Mouse (Mus musculus) liver, embryonic 13.5 days (tissue): Measurements from ENCODE around the gene Il17rb. TPM values are rescaled to one million over a fixed set of nuclear protein-coding genes. Genes with fewer than 3 reads are reported as not detected.

Experiments
- ATAC-seq: fragments of 200-750 bp; cut with Nextera tagmentation; 2 replicates; pipeline ENCODE4 v1.8.0; 2017; ENCODE audit warnings: low read depth, mild to moderate bottlenecking, moderate number of reproducible peaks, moderate library complexity
- DNase-seq: peaks from one replicate; pipeline ENCODE4 v3.0.0; 2022
- H3K27ac ChIP-seq: fragments of 300-500 bp; sonication (generic); 2 replicates; pipeline ENCODE4 v1.5.1; 2015; ENCODE audit warnings: moderate library complexity, mild to moderate bottlenecking, inconsistent platforms
- H3K27me3 ChIP-seq: fragments of 300-500 bp; sonication (generic); 2 replicates; pipeline ENCODE4 v1.6.1; 2015; ENCODE audit warnings: mild to moderate bottlenecking, inconsistent platforms
- H3K36me3 ChIP-seq: fragments of 300-500 bp; sonication (generic); 2 replicates; pipeline ENCODE4 v1.6.1; 2015; ENCODE audit warnings: mild to moderate bottlenecking, inconsistent platforms
- H3K4me1 ChIP-seq: fragments of 300-500 bp; sonication (generic); replicated peaks from 2 replicates; pipeline ENCODE4 v1.6.1; 2015; ENCODE audit warnings: inconsistent platforms
- H3K4me2 ChIP-seq: fragments of 300-500 bp; sonication (generic); 2 replicates; pipeline ENCODE4 v1.6.1; 2015; ENCODE audit warnings: inconsistent platforms, mild to moderate bottlenecking, moderate library complexity
- H3K4me3 ChIP-seq: fragments of 300-500 bp; sonication (generic); replicated peaks from 2 replicates; pipeline ENCODE4 v1.5.1; 2015; ENCODE audit warnings: mild to moderate bottlenecking, inconsistent platforms
- H3K9ac ChIP-seq: fragments of 300-500 bp; sonication (generic); 2 replicates; pipeline ENCODE4 v1.6.1; 2015; ENCODE audit warnings: mild to moderate bottlenecking, inconsistent platforms
- H3K9me3 ChIP-seq: fragments of 300-500 bp; sonication (generic); replicated peaks from 2 replicates; pipeline ENCODE4 v1.6.1; 2016; ENCODE audit warnings: inconsistent platforms
- WGBS: fragments of 180-500 bp; shearing (Covaris S2); methylation state at CpG from one replicate; pipeline ENCODE4 v1.1.7; 2015; ENCODE audit not compliant: insufficient replicate concordance; 5-methylcytosine and 5-hydroxymethylcytosine counted together
- polyA plus RNA-seq: library from polyadenylated mRNA; unstranded; fragments of >200 nt; fragmentation: Nextera tagmentation; extraction: Ambion mirVana; gene quantifications from 2 replicates; pipeline ENCODE4 v1.2.1, GENCODE M21; 2015

The Il17rb gene
- polyA plus RNA-seq, 1 experiment from 2014 or later, result 0.69 TPM

- Histone ChIP-seq H3K27ac (no peak overlapping the region), H3K9me3 (no peaks in the 10 kb centered on the region), H3K4me1 (no peaks in the 10 kb centered on the region), H3K4me3 (no peak overlapping the region), H3K27me3 (no peaks in the 10 kb centered on the region), H3K9ac (no peak overlapping the region), H3K4me2 (no peak overlapping the region), H3K36me3 (no peaks in the 10 kb centered on the region)
- ATAC-seq (no peak), DNase-seq (no peak)
- WGBS, result 78% methylated on average over 18 of the region's 18 CpGs
These were observed 29.7 kb upstream of the Il17rb start for GRCm38 (mm10) chr14:30038431-30038830.

GRCm38 (mm10) chr14:30033405-30033804, 24.7 kb upstream of the Il17rb start:
- H3K9ac ChIP-seq, result no peak overlapping the region
- no peaks in the 10 kb centered on the region for H3K4me1 ChIP-seq
- H3K9me3 ChIP-seq, result no peaks in the 10 kb centered on the region
- no peaks in the 10 kb centered on the region for H3K27me3 ChIP-seq
- DNase-seq (no peak), ATAC-seq (no peak)
- WGBS, result 53% methylated on average over 8 of the region's 8 CpGs
- no peak overlapping the region for H3K4me3 ChIP-seq
- H3K27ac ChIP-seq, result no peak overlapping the region
- no peaks in the 10 kb centered on the region for H3K36me3 ChIP-seq
- no peak overlapping the region for H3K4me2 ChIP-seq

- DNase-seq (no peak), ATAC-seq (no peak)
- Histone ChIP-seq H3K27me3 (no peaks in the 10 kb centered on the region), H3K36me3 (no peaks in the 10 kb centered on the region), H3K9ac (no peak overlapping the region), H3K27ac (no peak overlapping the region), H3K9me3 (no peaks in the 10 kb centered on the region), H3K4me1 (no peaks in the 10 kb centered on the region), H3K4me2 (no peak overlapping the region), H3K4me3 (no peak overlapping the region)
- 30% methylated on average over 2 of the region's 2 CpGs for WGBS
These were observed 18.7 kb upstream of the Il17rb start for GRCm38 (mm10) chr14:30027378-30027777.

- no peaks in the 10 kb centered on the region for H3K9me3 ChIP-seq
- no peaks in the 10 kb centered on the region for H3K27me3 ChIP-seq
- no peak overlapping the region for H3K27ac ChIP-seq
- no peak overlapping the region for H3K4me2 ChIP-seq
- no peaks in the 10 kb centered on the region for H3K36me3 ChIP-seq
- DNase-seq (no peak), ATAC-seq (no peak)
- H3K4me1 ChIP-seq, result no peaks in the 10 kb centered on the region
- no peak overlapping the region for H3K4me3 ChIP-seq
- WGBS, result 10% methylated on average over 7 of the region's 7 CpGs
- H3K9ac ChIP-seq, result no peak overlapping the region
These were observed 15.7 kb upstream of the Il17rb start for GRCm38 (mm10) chr14:30024387-30024786.

GRCm38 (mm10) chr14:30022471-30022870, 13.8 kb upstream of the Il17rb start:
- Histone ChIP-seq H3K27me3 (no peaks in the 10 kb centered on the region), H3K9ac (no peak overlapping the region), H3K27ac (no peak overlapping the region), H3K9me3 (no peaks in the 10 kb centered on the region), H3K4me3 (no peak overlapping the region), H3K36me3 (no peaks in the 10 kb centered on the region), H3K4me2 (no peak overlapping the region), H3K4me1 (no peaks in the 10 kb centered on the region)
- ATAC-seq (no peak), DNase-seq (no peak)
- WGBS, result 61% methylated on average over 6 of the region's 6 CpGs

- no peaks in the 10 kb centered on the region for H3K4me1 ChIP-seq
- no peak for DNase-seq
- H3K27me3 ChIP-seq, result no peaks in the 10 kb centered on the region
These were observed 11.3 kb upstream of the Il17rb start for GRCm38 (mm10) chr14:30019792-30020575.

GRCm38 (mm10) chr14:30019375-30019774, 10.7 kb upstream of the Il17rb start:
- WGBS, result 76% methylated on average over 8 of the region's 8 CpGs
- H3K27me3 ChIP-seq, result no peaks in the 10 kb centered on the region
- H3K36me3 ChIP-seq, result no peaks in the 10 kb centered on the region
- ATAC-seq, result no peak
- no peak overlapping the region for H3K27ac ChIP-seq
- no peak overlapping the region for H3K9ac ChIP-seq
- H3K9me3 ChIP-seq, result no peaks in the 10 kb centered on the region
- no peak overlapping the region for H3K4me2 ChIP-seq
- H3K4me3 ChIP-seq, result no peak overlapping the region
- no peak for DNase-seq
- H3K4me1 ChIP-seq, result no peaks in the 10 kb centered on the region

More at GRCm38 (mm10) chr14:30019792-30020575, 11.3 kb upstream of the Il17rb start:
- H3K9ac ChIP-seq, result no peak overlapping the region
- no peaks in the 10 kb centered on the region for H3K36me3 ChIP-seq
- H3K4me2 ChIP-seq, result no peak overlapping the region
- no peak overlapping the region for H3K4me3 ChIP-seq
- WGBS, result 50% methylated on average over 9 of the region's 9 CpGs
- no peak overlapping the region for H3K27ac ChIP-seq
- H3K9me3 ChIP-seq, result no peaks in the 10 kb centered on the region
- ATAC-seq, result no peak

- no peaks in the 10 kb centered on the region for H3K9me3 ChIP-seq
- ATAC-seq, result no peak
- no peaks in the 10 kb centered on the region for H3K4me1 ChIP-seq
- WGBS, result 72% methylated on average over 6 of the region's 6 CpGs
- no peak overlapping the region for H3K4me2 ChIP-seq
- H3K4me3 ChIP-seq, result no peak overlapping the region
- no peaks in the 10 kb centered on the region for H3K27me3 ChIP-seq
- no peaks in the 10 kb centered on the region for H3K36me3 ChIP-seq
- no peak overlapping the region for H3K9ac ChIP-seq
- H3K27ac ChIP-seq, result no peak overlapping the region
- DNase-seq, result no peak
These were observed 10.2 kb upstream of the Il17rb start for GRCm38 (mm10) chr14:30018846-30019245.

GRCm38 (mm10) chr14:30018463-30018801, 9.7 kb upstream of the Il17rb start:
- no peaks in the 10 kb centered on the region for H3K27me3 ChIP-seq
- 88% methylated on average over 4 of the region's 4 CpGs for WGBS
- no peak for DNase-seq

GRCm38 (mm10) chr14:30017794-30018462, 9.2 kb upstream of the Il17rb start:
- H3K9me3 ChIP-seq, result no peaks in the 10 kb centered on the region
- H3K4me2 ChIP-seq, result no peak overlapping the region
- H3K4me3 ChIP-seq, result no peak overlapping the region
- H3K36me3 ChIP-seq, result no peaks in the 10 kb centered on the region
- H3K27me3 ChIP-seq, result no peaks in the 10 kb centered on the region
- ATAC-seq, result no peak
- 66% methylated on average over 8 of the region's 8 CpGs for WGBS
- H3K4me1 ChIP-seq, result no peaks in the 10 kb centered on the region
- DNase-seq, result no peak
- no peak overlapping the region for H3K9ac ChIP-seq
- no peak overlapping the region for H3K27ac ChIP-seq

More at GRCm38 (mm10) chr14:30018463-30018801, 9.7 kb upstream of the Il17rb start:
- Histone ChIP-seq H3K4me1 (no peaks in the 10 kb centered on the region), H3K9me3 (no peaks in the 10 kb centered on the region), H3K4me2 (no peak overlapping the region), H3K36me3 (no peaks in the 10 kb centered on the region), H3K9ac (no peak overlapping the region), H3K4me3 (no peak overlapping the region), H3K27ac (no peak overlapping the region)
- no peak for ATAC-seq

GRCm38 (mm10) chr14:30016666-30017065, 8.0 kb upstream of the Il17rb start:
- Histone ChIP-seq H3K9me3 (no peaks in the 10 kb centered on the region), H3K27ac (no peak overlapping the region), H3K36me3 (no peaks in the 10 kb centered on the region), H3K4me1 (no peaks in the 10 kb centered on the region), H3K4me3 (no peak overlapping the region), H3K27me3 (no peaks in the 10 kb centered on the region), H3K4me2 (no peak overlapping the region), H3K9ac (no peak overlapping the region)
- no peak for ATAC-seq
- 69% methylated on average over 5 of the region's 5 CpGs for WGBS
- DNase-seq, result no peak

GRCm38 (mm10) chr14:30015008-30015407, 6.3 kb upstream of the Il17rb start:
- WGBS, result 58% methylated on average over 1 of the region's 1 CpGs
- Histone ChIP-seq H3K36me3 (no peaks in the 10 kb centered on the region), H3K4me2 (no peak overlapping the region), H3K4me1 (no peaks in the 10 kb centered on the region), H3K27ac (no peak overlapping the region), H3K4me3 (no peak overlapping the region), H3K9ac (no peak overlapping the region), H3K9me3 (no peaks in the 10 kb centered on the region), H3K27me3 (peaks cover 4% of the 10 kb centered on the region; the same call in 1 of the 2 replicates)
- DNase-seq (no peak), ATAC-seq (no peak)
